Mouse (Mus musculus): ENCODE results near the gene Klf12. TPM values are rescaled to one million over a fixed set of nuclear protein-coding genes. Genes with fewer than 3 reads are reported as not detected.

Gene Klf12
- polyA plus RNA-seq, 1 experiment from 2014 or later: 5.7 TPM

DNA sequence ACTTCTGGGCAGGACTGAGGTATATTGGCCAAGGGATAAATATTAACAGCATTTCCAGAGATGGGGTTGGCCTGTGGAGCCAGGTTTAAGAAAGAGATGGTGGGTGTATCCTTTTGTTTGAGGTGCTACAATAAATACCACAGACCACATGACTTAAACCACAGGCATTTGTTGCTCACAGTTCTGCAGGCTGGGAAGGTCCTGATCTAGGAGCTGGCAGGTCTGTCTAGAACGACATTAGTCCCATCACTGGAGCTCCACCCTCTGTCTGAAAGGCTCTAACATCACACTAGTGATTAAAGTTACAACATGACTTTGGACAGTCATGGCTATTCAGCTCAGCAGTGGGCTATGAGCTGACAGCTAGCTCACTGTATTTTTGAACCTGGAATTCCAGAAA lies 457.8 kb downstream of the Klf12 start:
- H3K9me3 ChIP-seq (ENCODE audit: control insufficient read depth, low read length): no peaks in the 10 kb centered on the region
- WGBS: 29% methylated on average over 1 of the region's 1 CpGs
- no peaks in the 10 kb centered on the region for H3K36me3 ChIP-seq (ENCODE audit: control insufficient read depth, insufficient read depth, low read length)
- H3K4me2 ChIP-seq (ENCODE audit: low read length): no peak overlapping the region
- H3K27me3 ChIP-seq (ENCODE audit: control insufficient read depth, insufficient read depth, low read length): no peaks in the 10 kb centered on the region
- H3K9ac ChIP-seq (ENCODE audit: low read length): no peak overlapping the region
- no peak overlapping the region for H3K4me3 ChIP-seq (ENCODE audit: control insufficient read depth in 1 of 2, insufficient read depth in 1 of 2, low read depth in 1 of 2, low read length in 2 of 2)
- H3K4me1 ChIP-seq (ENCODE audit: control insufficient read depth in 2 of 2, insufficient read depth in 2 of 2, low read length in 2 of 2): no peaks in the 10 kb centered on the region
- no peak overlapping the region for H3K27ac ChIP-seq (replicated peaks in 1 of 2; ENCODE audit: control insufficient read depth in 1 of 2, insufficient read depth in 1 of 2, low read depth in 2 of 2, low read length in 2 of 2)
- no peak for ATAC-seq (ENCODE audit: insufficient number of reproducible peaks, insufficient read depth, low FRiP score, low read depth)
